Mouse (Mus musculus) limb, embryonic 15.5 days (tissue): Measurements from ENCODE around the gene Ap3d1. TPM values are rescaled to one million over a fixed set of nuclear protein-coding genes. Genes with fewer than 3 reads are reported as not detected.

Source experiments
- ATAC-seq: fragments of 200-750 bp; cut with Nextera tagmentation; 2 replicates; pipeline ENCODE4 v1.8.0; 2017; ENCODE audit warnings: low read depth, moderate TSS enrichment; ENCODE audit not compliant: insufficient number of reproducible peaks, low FRiP score, low TSS enrichment
- H3K27ac ChIP-seq: fragments of 300-500 bp; sonication (generic); 2 replicates; pipeline ENCODE4 v1.5.1; 2015; ENCODE audit warnings: moderate library complexity, mild to moderate bottlenecking, inconsistent platforms
- H3K27me3 ChIP-seq: fragments of 300-500 bp; sonication (generic); 2 replicates; pipeline ENCODE4 v1.6.1; 2015; ENCODE audit warnings: inconsistent platforms
- H3K36me3 ChIP-seq: fragments of 300-500 bp; sonication (generic); 2 replicates; pipeline ENCODE4 v1.6.1; 2015; ENCODE audit warnings: inconsistent platforms
- H3K4me1 ChIP-seq: fragments of 300-500 bp; sonication (generic); 2 replicates; pipeline ENCODE4 v1.6.1; 2015; ENCODE audit warnings: inconsistent platforms
- H3K4me2 ChIP-seq: fragments of 300-500 bp; sonication (generic); 2 replicates; pipeline ENCODE4 v1.6.1; 2015; ENCODE audit warnings: mild to moderate bottlenecking, inconsistent platforms
- H3K4me3 ChIP-seq: fragments of 300-500 bp; sonication (generic); 2 replicates; pipeline ENCODE4 v1.5.1; 2015; ENCODE audit warnings: mild to moderate bottlenecking, inconsistent platforms
- H3K9ac ChIP-seq: fragments of 300-500 bp; sonication (generic); 2 replicates; pipeline ENCODE4 v1.6.1; 2015; ENCODE audit warnings: inconsistent platforms
- H3K9me3 ChIP-seq: fragments of 300-500 bp; sonication (generic); 2 replicates; pipeline ENCODE4 v1.6.1; 2016; ENCODE audit warnings: inconsistent platforms
- WGBS: fragments of 180-500 bp; shearing (Covaris S2); methylation state at CpG from one replicate; pipeline ENCODE4 v1.1.7; 2015; 5-methylcytosine and 5-hydroxymethylcytosine counted together
- polyA plus RNA-seq: library from polyadenylated mRNA; unstranded; fragments of >200 nt; fragmentation: Nextera tagmentation; extraction: Ambion mirVana; gene quantifications from 2 replicates; pipeline ENCODE4 v1.2.1, GENCODE M21; 2015

Ap3d1 gene
- polyA plus RNA-seq, 1 experiment from 2014 or later: 72.3 TPM

- Histone ChIP-seq H3K27ac (peak within 1 kb of the TSS; percentile 98), H3K9ac (peak within 1 kb of the TSS; percentile 69), H3K27me3 (no peaks in the 10 kb centered on the region), H3K4me2 (peak within 1 kb of the TSS; percentile 58), H3K4me1 (peaks cover 56% of the 10 kb centered on the region), H3K9me3 (no peaks in the 10 kb centered on the region), H3K36me3 (peaks cover 2% of the 10 kb centered on the region; the same call in 1 of the 2 replicates), H3K4me3 (peak within 1 kb of the TSS; percentile 95)
- 9% methylated on average over 8 of the region's 8 CpGs for WGBS
- peak; percentile 5; the same call in 1 of the 2 replicates for ATAC-seq
Measured at GRCm38 (mm10) chr10:80677942-80678436, 64.1 kb downstream of the Ap3d1 start, which contains the start of gene Mknk2. Gene Mknk2 (minus strand): TSS chr10:80678112.

- 18% methylated on average over 9 of the region's 9 CpGs for WGBS
- peaks cover 63% of the 10 kb centered on the region for H3K4me1 ChIP-seq
- no peak for ATAC-seq
- peak overlapping the region; percentile 58 for H3K4me2 ChIP-seq
- no peaks in the 10 kb centered on the region for H3K27me3 ChIP-seq
- peak overlapping the region; percentile 69 for H3K9ac ChIP-seq
- H3K36me3 ChIP-seq: peaks cover 4% of the 10 kb centered on the region; the same call in 1 of the 2 replicates
- peak overlapping the region; percentile 98 for H3K27ac ChIP-seq
- no peaks in the 10 kb centered on the region for H3K9me3 ChIP-seq
- H3K4me3 ChIP-seq: peak overlapping the region; percentile 95
Measured at GRCm38 (mm10) chr10:80677128-80677875, 64.8 kb downstream of the Ap3d1 start.

- WGBS: under 1% methylated on average over 72 of the region's 78 CpGs
- peaks cover 72% of the 10 kb centered on the region for H3K4me1 ChIP-seq
- H3K27ac ChIP-seq: peak overlapping the region; percentile 98
- H3K4me2 ChIP-seq: peak overlapping the region; percentile 58
- H3K9ac ChIP-seq: peak overlapping the region; percentile 98
- H3K27me3 ChIP-seq: no peaks in the 10 kb centered on the region
- peak overlapping the region; percentile 95 for H3K4me3 ChIP-seq
- H3K9me3 ChIP-seq: no peaks in the 10 kb centered on the region
- H3K36me3 ChIP-seq: peaks cover 13% of the 10 kb centered on the region
- peak; percentile 94 for ATAC-seq
Measured at GRCm38 (mm10) chr10:80676198-80676928, 65.7 kb downstream of the Ap3d1 start.

GRCm38 (mm10) chr10:80675405-80676197, 66.5 kb downstream of the Ap3d1 start:
- peak overlapping the region; percentile 58 for H3K4me2 ChIP-seq
- no peaks in the 10 kb centered on the region for H3K9me3 ChIP-seq
- no peak for ATAC-seq
- H3K4me3 ChIP-seq: peak overlapping the region; percentile 95
- peak overlapping the region; percentile 98 for H3K9ac ChIP-seq
- no peaks in the 10 kb centered on the region for H3K27me3 ChIP-seq
- peaks cover 21% of the 10 kb centered on the region for H3K36me3 ChIP-seq
- H3K4me1 ChIP-seq: peaks cover 78% of the 10 kb centered on the region
- WGBS: under 1% methylated on average over 34 of the region's 54 CpGs
- H3K27ac ChIP-seq: peak overlapping the region; percentile 89

GRCm38 (mm10) chr10:80674851-80675404, 67.1 kb downstream of the Ap3d1 start:
- peaks cover 83% of the 10 kb centered on the region for H3K4me1 ChIP-seq
- no peak for ATAC-seq
- H3K27ac ChIP-seq: peak overlapping the region; percentile 89
- WGBS: 10% methylated on average over 6 of the region's 6 CpGs
- H3K9me3 ChIP-seq: no peaks in the 10 kb centered on the region
- H3K36me3 ChIP-seq: peaks cover 28% of the 10 kb centered on the region
- H3K9ac ChIP-seq: peak overlapping the region; percentile 98
- H3K27me3 ChIP-seq: no peaks in the 10 kb centered on the region
- peak overlapping the region; percentile 58 for H3K4me2 ChIP-seq
- peak overlapping the region; percentile 95 for H3K4me3 ChIP-seq

- H3K27me3 ChIP-seq: no peaks in the 10 kb centered on the region
- H3K27ac ChIP-seq: peak overlapping the region; percentile 62
- peak overlapping the region; percentile 98; the same call in 1 of the 2 replicates for H3K9ac ChIP-seq
- WGBS: 52% methylated on average over 5 of the region's 5 CpGs
- peak overlapping the region; percentile 95 for H3K4me3 ChIP-seq
- H3K4me1 ChIP-seq: peaks cover 82% of the 10 kb centered on the region
- no peak for ATAC-seq
- no peaks in the 10 kb centered on the region for H3K9me3 ChIP-seq
- H3K4me2 ChIP-seq: peak overlapping the region; percentile 58
- peaks cover 35% of the 10 kb centered on the region for H3K36me3 ChIP-seq
Measured at GRCm38 (mm10) chr10:80674161-80674711, 67.8 kb downstream of the Ap3d1 start.

GRCm38 (mm10) chr10:80673690-80674089, 68.4 kb downstream of the Ap3d1 start:
- peak overlapping the region; percentile 23; the same call in 1 of the 2 replicates for H3K9ac ChIP-seq
- peak overlapping the region; percentile 95 for H3K4me3 ChIP-seq
- no peak for ATAC-seq
- H3K4me2 ChIP-seq: peak overlapping the region; percentile 58
- peaks cover 40% of the 10 kb centered on the region for H3K36me3 ChIP-seq
- peaks cover 82% of the 10 kb centered on the region for H3K4me1 ChIP-seq
- 45% methylated on average over 3 of the region's 3 CpGs for WGBS
- peak overlapping the region; percentile 62 for H3K27ac ChIP-seq
- no peaks in the 10 kb centered on the region for H3K9me3 ChIP-seq
- H3K27me3 ChIP-seq: no peaks in the 10 kb centered on the region

- Histone ChIP-seq H3K9ac (no peak overlapping the region), H3K9me3 (no peaks in the 10 kb centered on the region), H3K4me2 (no peak overlapping the region), H3K4me3 (no peak overlapping the region), H3K4me1 (peaks cover 75% of the 10 kb centered on the region), H3K27ac (no peak overlapping the region), H3K27me3 (no peaks in the 10 kb centered on the region), H3K36me3 (peaks cover 56% of the 10 kb centered on the region)
- no peak for ATAC-seq
- 63% methylated on average over 11 of the region's 11 CpGs for WGBS
Measured at GRCm38 (mm10) chr10:80671936-80672690, 70.0 kb downstream of the Ap3d1 start.

- H3K27me3 ChIP-seq: no peaks in the 10 kb centered on the region
- peaks cover 78% of the 10 kb centered on the region for H3K4me1 ChIP-seq
- no peak overlapping the region for H3K27ac ChIP-seq
- ATAC-seq: no peak
- peaks cover 64% of the 10 kb centered on the region for H3K36me3 ChIP-seq
- no peak overlapping the region for H3K9ac ChIP-seq
- H3K4me2 ChIP-seq: no peak overlapping the region
- WGBS: 79% methylated on average over 4 of the region's 4 CpGs
- no peaks in the 10 kb centered on the region for H3K9me3 ChIP-seq
- no peak overlapping the region for H3K4me3 ChIP-seq
Measured at GRCm38 (mm10) chr10:80671251-80671650, 70.8 kb downstream of the Ap3d1 start.

GRCm38 (mm10) chr10:80670531-80670930, 71.5 kb downstream of the Ap3d1 start:
- Histone ChIP-seq H3K9ac (no peak overlapping the region), H3K9me3 (no peaks in the 10 kb centered on the region)
- WGBS: 89% methylated on average over 2 of the region's 2 CpGs

More at GRCm38 (mm10) chr10:80670531-80670930, 71.5 kb downstream of the Ap3d1 start:
- peaks cover 86% of the 10 kb centered on the region for H3K4me1 ChIP-seq
- no peak overlapping the region for H3K27ac ChIP-seq
- no peak overlapping the region for H3K4me2 ChIP-seq
- H3K36me3 ChIP-seq: peaks cover 70% of the 10 kb centered on the region
- no peak for ATAC-seq
- H3K4me3 ChIP-seq: no peak overlapping the region
- no peaks in the 10 kb centered on the region for H3K27me3 ChIP-seq
